Mouse (Mus musculus) bone marrow, adult 2 months (tissue): ENCODE data around the gene Tmem38b. TPM values are rescaled to one million over a fixed set of nuclear protein-coding genes. Genes with fewer than 3 reads are reported as not detected.

ENCODE experiments used
- H3K27ac ChIP-seq: fragments of 200-500 bp; 2 replicates; pipeline ENCODE4 v1.5.1; 2012; ENCODE audit warnings: low read depth, mild to moderate bottlenecking, control low read depth, inconsistent platforms, low read length; ENCODE audit not compliant: control insufficient read depth, poor library complexity, insufficient read depth
- H3K4me1 ChIP-seq: fragments of 200-500 bp; 2 replicates; pipeline ENCODE4 v1.6.1; 2011; ENCODE audit warnings: low read length; ENCODE audit not compliant: control insufficient read depth, insufficient read depth
- H3K4me3 ChIP-seq: fragments of 200-500 bp; replicated peaks from 2 replicates; pipeline ENCODE3; 2011; ENCODE audit warnings: mild to moderate bottlenecking, low read depth, low read length, control low read depth; ENCODE audit not compliant: control insufficient read depth
- CTCF ChIP-seq: fragments of 200-500 bp; IDR thresholded peaks from 2 replicates; pipeline ENCODE4 v1.5.1; 2011; ENCODE audit warnings: low read length, control low read depth; ENCODE audit not compliant: control insufficient read depth, insufficient read depth
- POLR2A ChIP-seq: fragments of 200-500 bp; IDR thresholded peaks from 2 replicates; pipeline ENCODE4 v1.6.1; 2011; ENCODE audit warnings: low read depth, mild to moderate bottlenecking, control low read depth, low read length, borderline replicate concordance; ENCODE audit not compliant: control insufficient read depth
- WGBS: fragments of 180-500 bp; shearing (Covaris S2); methylation state at CpG from one replicate; pipeline ENCODE4 v1.1.7; 2018; 5-methylcytosine and 5-hydroxymethylcytosine counted together
- polyA plus RNA-seq: library from polyadenylated mRNA; stranded (reverse); fragments of >200 nt; gene quantifications from 2 replicates; pipeline ENCODE4 v1.2.4, GENCODE M21; 2011; ENCODE audit warnings: low replicate concordance; ENCODE audit not compliant: missing spikeins, insufficient read depth, insufficient read length

The Tmem38b gene
- polyA plus RNA-seq, 1 experiment: 3.8 TPM

GRCm38 (mm10) chr4:53823697-53824096, 2.1 kb upstream of the Tmem38b start:
- no peak overlapping the region for H3K4me3 ChIP-seq
- H3K27ac ChIP-seq: no peak overlapping the region
- 19% methylated on average over 6 of the region's 6 CpGs for WGBS
- H3K4me1 ChIP-seq: no peaks in the 10 kb centered on the region; the same call in 1 of the 2 replicates
- no peak for TF ChIP-seq CTCF
- no peak for TF ChIP-seq POLR2A

GRCm38 (mm10) chr4:53824831-53825230, 1.0 kb upstream of the Tmem38b start:
- Histone ChIP-seq H3K27ac (no peak overlapping the region), H3K4me1 (no peaks in the 10 kb centered on the region; the same call in 1 of the 2 replicates), H3K4me3 (no peak overlapping the region)
- WGBS: 28% methylated on average over 4 of the region's 4 CpGs
- TF ChIP-seq CTCF (no peak), POLR2A (no peak)

- Histone ChIP-seq H3K4me3 (peak overlapping the region; percentile 30), H3K27ac (no peak overlapping the region; the same call in 1 of the 2 replicates), H3K4me1 (peaks cover 2% of the 10 kb centered on the region; the same call in 1 of the 2 replicates)
- 6% methylated on average over 11 of the region's 11 CpGs for WGBS
- TF ChIP-seq POLR2A: no peak
- TF ChIP-seq CTCF: no peak
Observed at GRCm38 (mm10) chr4:53826641-53827248, 900 bp downstream of the Tmem38b start.

GRCm38 (mm10) chr4:53827869-53828268, 2.0 kb downstream of the Tmem38b start:
- WGBS: 77% methylated on average over 5 of the region's 5 CpGs
- peaks cover 3% of the 10 kb centered on the region; the same call in 1 of the 2 replicates for H3K4me1 ChIP-seq
- H3K4me3 ChIP-seq: no peak overlapping the region
- TF ChIP-seq CTCF (no peak), POLR2A (no peak)
- H3K27ac ChIP-seq: no peak overlapping the region

GRCm38 (mm10) chr4:53828914-53829313, 3.1 kb downstream of the Tmem38b start:
- Histone ChIP-seq H3K4me3 (no peak overlapping the region), H3K4me1 (peaks cover 3% of the 10 kb centered on the region; the same call in 1 of the 2 replicates), H3K27ac (no peak overlapping the region)
- TF ChIP-seq POLR2A (no peak), CTCF (no peak)
- 67% methylated on average over 3 of the region's 3 CpGs for WGBS

- WGBS: 77% methylated on average over 4 of the region's 4 CpGs
- no peak overlapping the region for H3K4me3 ChIP-seq
- H3K4me1 ChIP-seq: peaks cover 3% of the 10 kb centered on the region; the same call in 1 of the 2 replicates
- TF ChIP-seq CTCF (no peak), POLR2A (no peak)
- no peak overlapping the region for H3K27ac ChIP-seq
Observed at GRCm38 (mm10) chr4:53830016-53830415, 4.2 kb downstream of the Tmem38b start.

- Histone ChIP-seq H3K27ac (no peak overlapping the region), H3K4me1 (peaks cover 3% of the 10 kb centered on the region; the same call in 1 of the 2 replicates), H3K4me3 (no peak overlapping the region)
- 46% methylated on average over 2 of the region's 2 CpGs for WGBS
- no peak for TF ChIP-seq POLR2A
- no peak for TF ChIP-seq CTCF
Observed at GRCm38 (mm10) chr4:53830579-53830978, 4.7 kb downstream of the Tmem38b start.

- Histone ChIP-seq H3K27ac (no peak overlapping the region), H3K4me3 (no peak overlapping the region), H3K4me1 (peaks cover 3% of the 10 kb centered on the region; the same call in 1 of the 2 replicates)
- 25% methylated on average over 3 of the region's 3 CpGs for WGBS
- TF ChIP-seq POLR2A (no peak), CTCF (no peak)
Observed at GRCm38 (mm10) chr4:53832321-53832720, 6.5 kb downstream of the Tmem38b start.
